Mouse (Mus musculus): Measurements from ENCODE around the gene Gm37419. TPM values are rescaled to one million over a fixed set of nuclear protein-coding genes. Genes with fewer than 3 reads are reported as not detected.

Gene Gm37419
- polyA plus RNA-seq, 1 experiment from 2014 or later, result not detected

Other genes with a start within 250 kb of the Gm37419 start
- gene Sst, start 97.5 kb upstream of the Gm37419 start, polyA plus RNA-seq (2016; fragmentation: Nextera tagmentation; extraction: Ambion mirVana), result not detected in 2 replicates
- not detected in 2 replicates for gene Rtp2, start 56.1 kb upstream of the Gm37419 start, polyA plus RNA-seq (2016; fragmentation: Nextera tagmentation; extraction: Ambion mirVana)
- gene Bcl6, start 370 bp downstream of the Gm37419 start, polyA plus RNA-seq (2016; fragmentation: Nextera tagmentation; extraction: Ambion mirVana), result 0.12 and 0.19 TPM in 2 replicates

Data from liver, embryonic 12.5 days (tissue).